Comparison of ENCODE assay signal across 34 mouse cellular contexts in genomic region chr6:113602821-113603220, GRCm38 (mm10). TPM values are rescaled to one million over a fixed set of nuclear protein-coding genes. Genes with fewer than 3 reads are reported as not detected.
DNase-seq lines count a peak whose midpoint lies in the region; ATAC-seq and TF ChIP-seq lines count a peak whose summit lies in the region.
"Had no signal": no experiment of that assay in that cellular context is flagged by ENCODE, and none has a peak within 500 bp of the region (broad histone marks: within the 10 kb centered on the region; RNA-seq: fewer than 3 reads in every experiment).

No protein-coding gene starts in this region.

- no peak overlapping the region for H3K4me2 ChIP-seq in midbrain, embryonic 11.5 days
- H3K4me2 ChIP-seq in midbrain, postnatal 0 days (ENCODE audit: low read depth, low read length, poor library complexity, severe bottlenecking) = no peak overlapping the region
- no peak overlapping the region for H3K4me2 ChIP-seq in heart, embryonic 12.5 days
- H3K4me2 ChIP-seq: heart, embryonic 11.5 days; hindbrain, embryonic 14.5 days; limb, embryonic 13.5 days; neural tube, embryonic 15.5 days had no signal

- no peaks in the 10 kb centered on the region for H3K9me3 ChIP-seq in midbrain, embryonic 11.5 days (ENCODE audit: control insufficient read depth, low read length)
- H3K9me3 ChIP-seq in midbrain, postnatal 0 days (ENCODE audit: low read length) = no peaks in the 10 kb centered on the region
- no peaks in the 10 kb centered on the region for H3K9me3 ChIP-seq in heart, embryonic 12.5 days (replicated peaks)
- H3K9me3 ChIP-seq: limb, embryonic 13.5 days; megakaryocyte, embryonic 14.5 days; neural tube, embryonic 15.5 days had no signal

- H3K4me3 ChIP-seq in midbrain, embryonic 11.5 days (ENCODE audit: low read depth, low read length) = no peak overlapping the region
- H3K4me3 ChIP-seq in midbrain, postnatal 0 days (ENCODE audit: low read depth, low read length) = no peak overlapping the region
- no peak overlapping the region for H3K4me3 ChIP-seq in heart, embryonic 12.5 days
- H3K4me3 ChIP-seq: layer of hippocampus, adult 2 months; limb, embryonic 13.5 days; megakaryocyte, embryonic 14.5 days; neural tube, embryonic 15.5 days had no signal

- TF ChIP-seq CTCF in midbrain, postnatal 0 days (IDR thresholded peaks at IDR 0.05) = no peak

- H3K9ac ChIP-seq in midbrain, embryonic 11.5 days (ENCODE audit: low read length) = no peak overlapping the region
- H3K9ac ChIP-seq in midbrain, postnatal 0 days (replicated peaks; ENCODE audit: low read length, poor library complexity, severe bottlenecking) = no peak overlapping the region
- no peak overlapping the region for H3K9ac ChIP-seq in heart, embryonic 12.5 days
- H3K9ac ChIP-seq: hindbrain, embryonic 14.5 days; limb, embryonic 13.5 days; neural tube, embryonic 15.5 days had no signal

- peak; percentile 72 for DNase-seq in midbrain, embryonic 11.5 days (ENCODE audit: low spot score, missing footprints)
- DNase-seq in midbrain, postnatal 0 days (ENCODE audit: low spot score) = no peak
- DNase-seq in ES-CJ7 (ENCODE audit: low read depth, low spot score) = peak; percentile 67
- peak; percentile 18 for DNase-seq in c-Kit-positive CD71-positive TER-119-positive erythroid progenitor cells, embryonic 14.5 days (ENCODE audit: low spot score)
- DNase-seq in thymus, postnatal 0 days (ENCODE audit: low spot score) = no peak
- DNase-seq in heart, postnatal 25 days (ENCODE audit: low spot score) = no peak
- DNase-seq: adrenal gland, postnatal 25 days; cerebellum, adult 18-20 months; cerebellum, postnatal 25 days; gastrocnemius, postnatal 25 days; heart, adult 11 months; kidney, adult 18-20 months; kidney, postnatal 36 days; lung, postnatal 36 days; midbrain, embryonic 14.5 days; right cerebral cortex, postnatal 25 days; thymus, adult 2 months; thymus, postnatal 4 days had no signal

- no peaks in the 10 kb centered on the region for H3K36me3 ChIP-seq in midbrain, embryonic 11.5 days (ENCODE audit: control insufficient read depth, insufficient read depth, low read length)
- no peaks in the 10 kb centered on the region for H3K36me3 ChIP-seq in midbrain, postnatal 0 days (ENCODE audit: insufficient read depth, low read length)
- no peaks in the 10 kb centered on the region for H3K36me3 ChIP-seq in heart, embryonic 12.5 days

- H3K4me1 ChIP-seq in midbrain, embryonic 11.5 days (ENCODE audit: control insufficient read depth, insufficient read depth, low read length) = peaks cover 13% of the 10 kb centered on the region; the same call in 1 of the 2 replicates
- H3K4me1 ChIP-seq in midbrain, postnatal 0 days (ENCODE audit: insufficient read depth, low read length) = peaks cover 7% of the 10 kb centered on the region; the same call in 1 of the 2 replicates
- H3K4me1 ChIP-seq in heart, embryonic 12.5 days (replicated peaks) = peaks cover 15% of the 10 kb centered on the region

- no peak for ATAC-seq in midbrain, embryonic 11.5 days (ENCODE audit: low FRiP score)
- ATAC-seq in midbrain, postnatal 0 days (ENCODE audit: low FRiP score) = no peak
- ATAC-seq in megakaryocyte progenitor cell, adult 5-6 weeks (replicated peaks; ENCODE audit: poor library complexity) = peak; percentile 42
- ATAC-seq in heart, embryonic 12.5 days (ENCODE audit: insufficient number of reproducible peaks, low FRiP score) = no peak
- ATAC-seq: forebrain, embryonic 14.5 days; inflammation-experienced regulatory T-cells, adult 6 months had no signal

- 94% methylated on average over 6 of the region's 6 CpGs for WGBS in midbrain, embryonic 11.5 days
- 92% methylated on average over 6 of the region's 6 CpGs for WGBS in midbrain, postnatal 0 days
- 93% methylated on average over 6 of the region's 6 CpGs for WGBS in heart, embryonic 12.5 days

- intact Hi-C loops in heart, postnatal 25 days (cut with DNase I) = no loop called here

- H3K27me3 ChIP-seq in midbrain, embryonic 11.5 days (ENCODE audit: control insufficient read depth, insufficient read depth, low read length) = no peaks in the 10 kb centered on the region
- H3K27me3 ChIP-seq in midbrain, postnatal 0 days (ENCODE audit: insufficient read depth, low read length) = no peaks in the 10 kb centered on the region
- no peaks in the 10 kb centered on the region for H3K27me3 ChIP-seq in heart, embryonic 12.5 days (replicated peaks)
- H3K27me3 ChIP-seq: limb, embryonic 13.5 days; megakaryocyte, embryonic 14.5 days; neural tube, embryonic 15.5 days had no signal

- no peak overlapping the region for H3K27ac ChIP-seq in midbrain, embryonic 11.5 days (ENCODE audit: low read depth, low read length)
- H3K27ac ChIP-seq in midbrain, postnatal 0 days (ENCODE audit: low read depth, low read length) = no peak overlapping the region
- no peak overlapping the region for H3K27ac ChIP-seq in heart, embryonic 12.5 days (ENCODE audit: poor library complexity, severe bottlenecking)
- H3K27ac ChIP-seq: hindbrain, embryonic 14.5 days; layer of hippocampus, adult 2 months; limb, embryonic 13.5 days; neural tube, embryonic 15.5 days had no signal

RNA-seq across cellular contexts. Expression of gene Brk1, which starts 1.8 kb away (rescaled TPM):
- 223 and 232 TPM in 2 replicates for polyA plus RNA-seq in midbrain, embryonic 11.5 days (2014; fragmentation: Nextera tagmentation; extraction: Ambion mirVana)
- total RNA-seq in midbrain, postnatal 0 days (2014; rRNA removed) = 210 and 215 TPM in 2 replicates
- 284 and 289 TPM in 2 replicates for polyA plus RNA-seq in midbrain, postnatal 0 days (2015; fragmentation: Nextera tagmentation; extraction: Ambion mirVana)
- total RNA-seq in megakaryocyte progenitor cell, adult 5-6 weeks (2015) = 237 and 246 TPM in 2 replicates
- total RNA-seq in megakaryocyte progenitor cell, adult 5-6 weeks (2017) = 117 and 131 TPM in 2 replicates
- 156 and 165 TPM in 2 replicates for polyA plus RNA-seq in heart, embryonic 12.5 days (2016; fragmentation: Nextera tagmentation; extraction: Ambion mirVana)
- polyA plus RNA-seq in thymus, postnatal 0 days (2015; fragmentation: Nextera tagmentation; extraction: Ambion mirVana) = 267 and 274 TPM in 2 replicates
- total RNA-seq in heart, postnatal 25 days (2021) = 10 to 100 TPM; 70.0 to 70.9 TPM

RNA-seq across cellular contexts. Expression of gene Fancd2os, which starts 2.3 kb away (rescaled TPM):
- 0.42 and 0.47 TPM in 2 replicates for polyA plus RNA-seq in midbrain, embryonic 11.5 days (2014; fragmentation: Nextera tagmentation; extraction: Ambion mirVana)
- total RNA-seq in midbrain, postnatal 0 days (2014; rRNA removed) = 0.47 TPM in 1 of 2 replicates, not detected in the other
- polyA plus RNA-seq in midbrain, postnatal 0 days (2015; fragmentation: Nextera tagmentation; extraction: Ambion mirVana) = 0.11 and 0.18 TPM in 2 replicates
- total RNA-seq in megakaryocyte progenitor cell, adult 5-6 weeks (2015) = not detected in 2 replicates
- not detected in 2 replicates for total RNA-seq in megakaryocyte progenitor cell, adult 5-6 weeks (2017)
- 0.26 TPM in 1 of 2 replicates, not detected in the other for polyA plus RNA-seq in heart, embryonic 12.5 days (2016; fragmentation: Nextera tagmentation; extraction: Ambion mirVana)
- 0.25 TPM in 1 of 2 replicates, not detected in the other for polyA plus RNA-seq in thymus, postnatal 0 days (2015; fragmentation: Nextera tagmentation; extraction: Ambion mirVana)
- total RNA-seq in heart, postnatal 25 days (2021) = not detected
- total RNA-seq: adrenal gland, adult 18-20 months; gastrocnemius, adult 18-20 months; gastrocnemius, postnatal 25 days; hematopoietic stem cell, adult 5-6 weeks had no signal
- polyA plus RNA-seq: embryonic facial prominence, embryonic 11.5 days; forebrain, embryonic 14.5 days; heart, postnatal 0 days; hindbrain, embryonic 14.5 days; inflammation-experienced regulatory T-cells, adult 6 months; limb, embryonic 13.5 days; liver, embryonic 16.5 days; midbrain, embryonic 14.5 days; neural tube, embryonic 15.5 days; thymus, adult 2 months had no signal

RNA-seq across cellular contexts. Expression of gene Vhl, which starts 20.9 kb away (rescaled TPM):
- 60.9 and 62.4 TPM in 2 replicates for polyA plus RNA-seq in midbrain, embryonic 11.5 days (2014; fragmentation: Nextera tagmentation; extraction: Ambion mirVana)
- 83.1 and 86.1 TPM in 2 replicates for total RNA-seq in midbrain, postnatal 0 days (2014; rRNA removed)
- 64.9 and 70.4 TPM in 2 replicates for polyA plus RNA-seq in midbrain, postnatal 0 days (2015; fragmentation: Nextera tagmentation; extraction: Ambion mirVana)
- 14.1 and 22.7 TPM in 2 replicates for total RNA-seq in megakaryocyte progenitor cell, adult 5-6 weeks (2015)
- total RNA-seq in megakaryocyte progenitor cell, adult 5-6 weeks (2017) = 10.8 and 12.2 TPM in 2 replicates
- polyA plus RNA-seq in heart, embryonic 12.5 days (2016; fragmentation: Nextera tagmentation; extraction: Ambion mirVana) = 30.3 and 32.7 TPM in 2 replicates
- polyA plus RNA-seq in thymus, postnatal 0 days (2015; fragmentation: Nextera tagmentation; extraction: Ambion mirVana) = 30.7 and 33.1 TPM in 2 replicates
- total RNA-seq in heart, postnatal 25 days (2021) = 10 to 100 TPM; 10.7 to 11.7 TPM

RNA-seq across cellular contexts. Expression of gene Irak2, which starts 35.4 kb away (rescaled TPM):
- 1.6 and 1.9 TPM in 2 replicates for polyA plus RNA-seq in midbrain, embryonic 11.5 days (2014; fragmentation: Nextera tagmentation; extraction: Ambion mirVana)
- total RNA-seq in midbrain, postnatal 0 days (2014; rRNA removed) = 5.2 and 7.6 TPM in 2 replicates
- 2.5 and 2.7 TPM in 2 replicates for polyA plus RNA-seq in midbrain, postnatal 0 days (2015; fragmentation: Nextera tagmentation; extraction: Ambion mirVana)
- total RNA-seq in megakaryocyte progenitor cell, adult 5-6 weeks (2015) = 4.9 and 10.8 TPM in 2 replicates
- total RNA-seq in megakaryocyte progenitor cell, adult 5-6 weeks (2017) = 20.9 and 30.4 TPM in 2 replicates
- 7.0 and 7.9 TPM in 2 replicates for polyA plus RNA-seq in heart, embryonic 12.5 days (2016; fragmentation: Nextera tagmentation; extraction: Ambion mirVana)
- polyA plus RNA-seq in thymus, postnatal 0 days (2015; fragmentation: Nextera tagmentation; extraction: Ambion mirVana) = 2.2 and 2.7 TPM in 2 replicates
- 10 to 100 TPM in 1 of 2 experiments, 1 to 10 TPM in 1; 9.7 to 10.6 TPM for total RNA-seq in heart, postnatal 25 days (2021)

Comparison
In these comparisons a context has a peak if more than half of its experiments do, and no peak if none do; other contexts are left out.
1. DNase-seq: peak in midbrain, embryonic 11.5 days (single experiment), ES-CJ7 (single experiment) and c-Kit-positive CD71-positive TER-119-positive erythroid progenitor cells, embryonic 14.5 days (single experiment); none in midbrain, postnatal 0 days (single experiment), thymus, postnatal 0 days (single experiment) and heart, postnatal 25 days (single experiment).